Mouse (Mus musculus) lung, adult 2 months (tissue): Measurements from ENCODE around the gene Fgfr4.

ENCODE experiments used
- CTCF ChIP-seq: fragments of 200-500 bp; IDR thresholded peaks from 2 replicates; pipeline ENCODE4 v1.5.1; 2011; ENCODE audit warnings: mild to moderate bottlenecking, low read length, control low read depth; ENCODE audit not compliant: insufficient read depth
- POLR2A ChIP-seq: fragments of 200-500 bp; IDR thresholded peaks from 2 replicates; pipeline ENCODE4 v1.6.1; 2011; ENCODE audit warnings: low read depth, mild to moderate bottlenecking, control low read depth, low read length, borderline replicate concordance; ENCODE audit errors: extremely low read depth

- TF ChIP-seq POLR2A (peak; percentile 71; the same call in 1 of the 2 replicates), CTCF (peak; percentile 60)
Observed at GRCm38 (mm10) chr13:55190121-55190868, 37.9 kb downstream of the Fgfr4 start.
